Mouse (Mus musculus) skeletal muscle tissue, adult 2 months (tissue): ENCODE results near the gene Tac2.

Experiments used
- DNase-seq: peaks from one replicate; pipeline ENCODE4 v3.0.0-alpha.2; 2012; ENCODE audit warnings: low read depth, low spot score

Tac2 gene

DNA sequence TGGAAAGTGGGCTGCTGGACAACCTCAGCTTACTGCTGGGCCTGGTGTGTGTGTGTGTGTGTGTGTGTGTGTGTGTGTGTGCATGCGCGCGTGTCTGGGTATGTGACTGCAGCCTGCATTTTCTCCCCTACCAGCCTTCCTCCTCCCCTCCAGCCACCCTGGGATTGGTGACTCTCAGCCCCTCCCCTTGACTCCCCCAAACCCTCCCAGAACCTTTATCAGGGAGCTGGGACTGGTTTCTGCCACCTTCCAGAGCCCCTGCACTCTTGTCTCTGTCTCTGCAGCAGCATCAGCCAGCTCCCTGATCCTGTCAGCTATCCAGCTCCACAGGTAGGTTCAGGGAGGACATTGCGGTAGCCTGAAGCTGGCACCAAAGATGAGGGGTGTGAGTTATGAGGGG lies 858 bp downstream of the Tac2 start:
- DNase-seq: no peak

DNA sequence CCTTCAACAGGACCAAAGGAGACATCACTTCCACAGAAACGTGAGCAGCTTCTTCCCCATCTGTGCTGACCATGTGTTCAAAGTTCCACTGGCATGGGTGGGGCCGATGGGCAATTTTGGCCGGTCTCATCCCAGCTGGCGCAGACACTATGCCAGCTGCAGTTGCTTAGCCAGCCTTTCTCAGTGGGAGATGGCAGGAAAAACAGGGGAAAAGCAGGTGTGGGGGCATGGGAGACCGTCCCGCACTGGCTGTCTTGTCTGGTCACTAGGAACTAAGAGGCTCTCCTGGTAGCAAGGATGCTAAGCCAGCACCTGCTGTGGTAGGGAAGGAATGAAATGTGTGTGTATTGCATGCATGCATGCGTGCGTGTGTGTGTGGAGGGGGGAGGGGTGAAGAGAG lies 4.2 kb downstream of the Tac2 start:
- DNase-seq: no peak

DNA sequence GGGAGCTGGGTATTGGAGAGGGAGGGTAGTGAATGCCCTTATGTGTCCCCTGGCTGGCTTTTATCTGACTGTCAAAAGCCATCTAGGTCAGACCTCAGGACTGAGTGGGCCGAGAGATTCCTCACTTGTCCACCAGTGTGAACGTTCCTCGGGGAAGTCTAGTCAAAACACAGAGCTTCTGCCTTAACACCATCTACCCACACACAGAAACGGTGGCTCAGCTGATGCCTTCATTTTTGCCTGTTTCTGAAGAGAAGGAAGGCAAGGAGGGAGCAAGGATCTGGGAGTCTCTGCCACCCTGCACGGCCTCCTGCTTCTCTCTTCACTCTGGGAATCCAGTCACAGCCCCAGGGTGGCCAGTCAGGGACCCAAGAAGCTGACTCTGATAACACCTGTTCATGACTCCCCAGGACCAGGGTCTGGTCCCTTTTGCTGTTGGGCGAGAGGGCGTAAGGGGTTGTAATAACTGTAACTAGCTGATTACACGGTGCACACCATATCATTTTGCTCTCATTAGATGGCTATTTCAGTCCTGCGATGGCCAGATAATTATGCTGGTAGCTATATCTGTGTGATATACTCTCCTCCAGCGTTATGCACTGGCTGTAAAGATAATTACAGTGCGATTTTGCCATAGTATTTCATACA lies 6.1 kb downstream of the Tac2 start:
- DNase-seq: no peak

DNA sequence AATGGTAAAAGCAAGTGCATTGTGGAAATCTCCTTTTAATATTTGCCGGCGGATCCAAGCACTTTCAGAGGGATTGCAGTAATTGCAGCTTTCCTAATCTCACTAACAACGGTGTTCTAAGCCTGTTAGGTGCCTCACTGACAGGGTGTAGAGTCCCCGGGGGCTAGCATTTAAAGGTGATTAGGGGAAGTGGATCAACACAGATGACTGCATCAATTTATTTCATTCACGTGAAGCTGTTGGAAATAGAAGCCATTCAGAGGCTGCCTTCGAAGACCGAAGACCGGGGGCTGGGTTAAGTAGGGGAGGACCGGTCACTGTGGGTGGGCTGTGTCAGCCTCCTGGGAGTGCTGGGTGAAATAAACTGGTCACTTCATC lies 6.6 kb downstream of the Tac2 start:
- no peak for DNase-seq

DNA sequence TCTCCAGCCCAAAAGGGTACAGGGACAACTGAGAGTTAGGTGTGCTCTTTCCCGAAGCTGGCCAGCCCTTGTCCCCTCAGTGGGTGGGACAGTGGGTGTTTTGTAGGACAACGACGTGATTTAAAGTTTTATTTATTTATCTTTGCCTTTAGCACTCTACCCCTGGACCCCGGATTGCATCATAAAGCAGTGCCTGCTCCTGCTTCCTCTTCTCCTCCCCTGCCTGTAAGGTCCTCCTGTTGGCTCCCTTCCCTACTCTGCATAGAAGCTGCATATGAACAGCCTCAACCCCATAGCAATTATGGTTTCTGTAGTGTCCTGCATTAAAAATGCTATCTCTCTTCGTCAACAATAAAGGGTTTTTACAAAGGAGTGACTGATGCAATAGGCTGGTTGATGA lies 7.1 kb downstream of the Tac2 start:
- no peak for DNase-seq

DNA sequence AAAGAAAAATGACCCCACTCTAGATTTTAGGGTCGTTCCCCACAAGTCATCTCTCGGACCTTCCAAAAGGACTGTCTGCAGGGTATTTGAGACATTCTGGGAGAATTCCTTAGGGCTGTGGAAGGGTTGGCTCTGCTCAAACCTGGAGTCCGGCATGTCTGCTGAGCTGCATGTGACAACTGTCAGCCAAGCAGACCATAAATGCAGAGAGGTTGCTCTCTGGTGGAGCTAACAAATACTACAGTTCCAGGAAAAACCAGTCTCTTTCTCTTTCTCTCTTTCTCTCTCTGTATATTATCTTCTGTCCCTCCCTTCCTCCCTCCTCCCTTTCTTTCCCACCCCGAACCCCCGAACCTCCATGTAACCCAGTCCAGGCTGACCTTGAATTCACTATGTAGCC lies 10.2 kb downstream of the Tac2 start:
- no peak for DNase-seq

DNA sequence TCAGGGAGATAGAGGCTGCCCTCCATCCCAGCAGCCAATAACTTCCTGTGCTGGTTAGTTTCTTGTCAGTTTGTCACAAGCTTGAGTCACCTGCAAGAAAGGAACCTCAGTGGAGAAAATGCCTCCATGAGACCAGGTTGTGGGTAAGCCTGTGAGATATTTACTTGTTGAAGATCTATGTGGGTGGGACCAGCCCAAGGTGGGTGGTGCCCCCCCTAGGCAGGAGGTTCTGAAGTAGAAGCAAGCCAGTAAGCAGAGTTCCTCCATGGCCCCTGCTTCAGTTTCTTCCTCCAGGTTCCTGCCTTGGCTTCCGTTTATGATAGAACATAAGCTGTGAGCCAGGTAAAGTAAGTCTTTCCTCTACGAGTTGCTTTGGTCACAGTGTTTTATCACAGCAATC lies 12.0 kb downstream of the Tac2 start:
- no peak for DNase-seq

DNA sequence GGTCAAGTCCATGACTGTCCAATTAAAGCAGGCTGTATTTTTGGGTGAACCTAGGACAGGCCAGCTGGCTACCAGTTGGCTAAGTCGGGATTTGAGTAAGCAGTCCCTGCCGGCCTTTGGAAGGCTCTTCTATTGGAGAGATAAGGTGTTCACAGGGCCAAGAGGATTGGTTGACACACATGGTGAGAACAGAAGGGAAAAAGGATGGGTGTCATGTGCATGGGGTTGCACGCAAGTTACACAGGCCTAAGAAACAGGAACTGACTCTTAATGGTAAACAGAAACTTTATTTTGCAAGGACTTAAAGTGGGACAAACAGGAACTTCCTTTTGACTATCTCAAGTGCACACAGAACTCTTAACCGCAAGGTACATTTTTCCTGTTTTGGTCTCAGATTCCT lies 12.6 kb downstream of the Tac2 start:
- DNase-seq: peak; percentile 13

DNA sequence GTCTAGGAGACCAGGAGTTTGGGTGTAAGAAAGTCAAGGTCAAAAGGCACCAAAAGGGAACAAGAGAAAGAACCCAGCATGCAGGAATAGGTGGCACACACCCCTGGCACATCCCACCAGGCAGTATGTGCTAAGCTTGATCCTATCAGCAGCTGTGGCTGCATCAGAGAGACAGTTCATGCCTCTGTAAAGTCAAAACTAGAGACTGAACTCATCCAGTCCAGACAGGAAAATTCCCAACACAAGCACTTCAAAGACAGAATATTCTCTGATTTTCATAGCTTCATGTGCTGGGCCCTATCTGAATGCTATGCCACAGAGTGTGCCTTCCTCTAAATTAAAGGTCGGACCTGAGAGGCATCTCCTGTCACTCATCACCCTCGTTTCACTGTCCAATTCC lies 13.3 kb downstream of the Tac2 start:
- no peak for DNase-seq

DNA sequence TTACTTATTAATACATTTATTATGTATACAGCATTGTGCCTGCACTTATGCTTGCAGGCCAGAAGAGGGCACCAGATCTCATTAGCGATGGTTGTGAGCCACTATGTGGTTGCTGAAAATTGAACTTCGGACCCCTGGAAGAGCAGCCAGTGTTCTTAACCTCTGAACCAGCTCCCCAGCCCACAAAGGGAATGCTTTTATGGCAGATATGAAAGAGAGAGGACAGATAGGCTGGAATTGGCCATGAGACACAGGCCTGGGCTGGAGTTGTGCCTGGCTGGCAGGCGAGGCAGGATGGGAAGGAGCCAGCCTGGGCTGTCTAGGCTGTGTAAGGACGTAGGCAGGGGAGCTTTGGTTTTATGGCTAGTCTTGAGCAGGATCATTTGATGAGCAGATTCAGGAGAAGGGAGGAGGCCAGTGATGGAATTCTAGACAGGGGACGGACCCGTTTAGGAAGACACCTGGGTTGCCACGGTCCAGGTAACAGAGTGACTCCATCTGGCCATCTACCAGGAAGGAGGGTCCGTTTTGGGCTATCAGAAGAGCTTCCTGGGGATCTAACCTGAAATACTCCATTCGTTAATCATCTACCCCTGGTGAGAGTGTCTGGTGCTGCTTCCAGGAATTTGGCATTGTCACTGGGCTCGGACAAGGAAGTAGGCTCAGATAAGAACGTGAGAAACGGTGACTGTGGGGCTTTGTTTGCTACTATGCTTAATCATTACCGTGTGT lies 14.0 kb downstream of the Tac2 start:
- peak; percentile 17 for DNase-seq

DNA sequence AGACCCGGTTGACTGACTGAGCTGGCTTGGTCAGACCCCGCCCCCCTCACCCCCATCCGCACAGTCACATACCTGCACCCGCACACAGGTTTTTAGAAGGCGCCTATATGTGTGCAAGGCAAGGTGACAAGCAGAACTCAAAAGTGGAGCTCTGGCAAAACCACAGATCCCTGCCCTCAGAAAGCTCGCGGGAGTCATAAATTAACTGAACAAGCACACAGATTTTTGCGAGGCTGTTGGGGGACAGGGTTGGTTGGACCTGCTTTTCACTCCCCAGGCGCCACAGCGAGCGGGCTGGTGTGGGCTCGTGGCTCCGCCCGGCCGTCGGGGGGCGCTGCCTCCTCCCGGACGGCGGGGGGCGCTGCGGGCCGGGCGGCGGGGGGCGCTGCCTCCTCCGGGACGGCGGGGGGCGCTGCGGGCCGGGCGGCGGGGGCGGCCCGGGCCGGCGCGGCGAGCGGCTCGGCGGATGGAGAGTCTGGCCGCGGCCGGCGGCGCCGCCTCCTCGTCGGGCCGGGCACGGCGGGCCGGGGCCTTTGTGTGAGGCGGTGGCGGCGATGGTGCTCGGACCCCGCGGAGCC lies 14.9 kb downstream of the Tac2 start, which contains the start of gene Zbtb39:
TSS of gene Zbtb39 (plus strand) at position 456 of the 578 bp plus-strand sequence.
- peak; percentile 34 for DNase-seq

DNA sequence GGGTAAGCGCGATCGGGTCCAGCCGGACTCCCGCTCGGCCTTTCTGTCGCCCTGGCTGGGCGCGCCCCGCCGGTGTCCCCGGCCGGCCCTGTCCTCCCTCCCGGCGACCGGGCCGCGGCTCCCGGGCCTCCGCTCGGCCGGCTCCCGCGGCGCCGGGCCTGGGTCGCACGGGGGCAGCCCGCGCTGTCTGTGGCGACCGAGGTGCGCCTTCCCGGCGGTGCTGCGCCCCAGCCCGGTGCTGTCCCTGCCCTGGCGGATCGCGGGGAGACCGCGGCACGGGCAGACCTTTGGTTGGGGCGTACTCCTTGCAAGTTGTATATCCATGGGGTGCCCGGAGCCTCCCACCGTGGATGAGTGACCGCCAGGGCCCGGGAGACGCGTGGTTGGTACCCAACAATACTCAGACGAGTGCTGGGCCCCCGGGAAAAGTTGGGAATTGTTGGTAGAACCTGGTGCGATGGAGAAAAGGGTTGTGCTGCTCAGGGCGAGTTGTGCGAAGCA lies 15.4 kb downstream of the Tac2 start:
- DNase-seq: no peak

DNA sequence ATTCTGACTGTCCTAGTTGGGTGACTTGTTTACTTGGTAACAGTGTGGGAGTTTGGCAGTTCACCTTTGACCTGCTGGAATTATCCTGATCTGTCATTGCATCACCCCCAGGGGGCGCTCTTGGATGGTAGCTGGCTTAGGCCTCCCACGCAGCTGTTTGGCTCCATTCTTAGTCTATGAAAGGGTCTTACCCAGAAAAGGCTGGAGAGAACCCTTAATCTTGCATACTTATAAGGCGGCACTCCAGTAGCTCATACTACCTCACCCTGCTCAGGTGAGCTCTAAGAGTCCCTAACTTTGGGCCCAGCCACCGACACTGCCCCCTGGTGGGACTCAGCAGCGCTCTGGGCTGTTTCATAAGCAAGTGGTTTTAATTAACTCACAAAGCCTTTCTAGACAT lies 20.4 kb downstream of the Tac2 start:
- no peak for DNase-seq

DNA sequence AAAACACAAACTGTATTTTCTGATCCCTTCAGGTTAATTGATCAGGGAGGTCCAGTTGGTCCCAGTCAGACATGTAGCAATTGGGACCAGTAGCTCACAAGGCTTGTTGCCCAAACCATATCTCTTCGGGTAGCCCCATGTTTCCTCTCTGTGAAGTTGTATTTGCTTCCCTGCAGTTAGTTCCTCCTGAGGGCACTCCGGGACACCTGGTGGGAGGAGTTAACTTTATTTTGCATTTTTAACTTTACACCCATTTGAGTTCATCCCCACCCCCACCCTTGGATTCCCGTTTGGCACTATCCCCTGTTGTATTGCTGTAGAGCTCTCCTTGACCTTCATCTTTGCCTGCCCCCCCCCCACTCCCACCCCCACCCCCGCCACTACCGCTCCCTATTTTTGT lies 21.6 kb downstream of the Tac2 start:
- DNase-seq: no peak

DNA sequence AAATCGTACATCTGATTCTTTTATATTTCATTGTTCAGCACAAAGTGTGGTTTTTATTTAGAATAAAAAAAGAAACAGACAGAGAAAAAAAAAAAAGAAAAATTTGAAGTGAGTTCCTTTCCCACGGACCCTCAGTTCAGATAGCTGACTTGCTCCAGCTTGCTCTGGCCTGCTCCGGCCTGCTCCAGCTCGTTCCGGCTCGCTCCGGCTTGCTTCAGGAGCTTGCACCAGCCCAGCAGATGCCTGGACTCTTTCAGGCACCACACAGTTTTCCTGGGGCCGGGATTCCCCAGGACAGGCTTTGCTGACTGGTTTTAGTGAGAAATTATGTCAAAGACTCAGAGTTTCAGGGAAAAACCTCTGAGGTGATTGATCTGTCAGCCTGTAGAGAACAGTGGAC lies 23.0 kb downstream of the Tac2 start:
- no peak for DNase-seq

DNA sequence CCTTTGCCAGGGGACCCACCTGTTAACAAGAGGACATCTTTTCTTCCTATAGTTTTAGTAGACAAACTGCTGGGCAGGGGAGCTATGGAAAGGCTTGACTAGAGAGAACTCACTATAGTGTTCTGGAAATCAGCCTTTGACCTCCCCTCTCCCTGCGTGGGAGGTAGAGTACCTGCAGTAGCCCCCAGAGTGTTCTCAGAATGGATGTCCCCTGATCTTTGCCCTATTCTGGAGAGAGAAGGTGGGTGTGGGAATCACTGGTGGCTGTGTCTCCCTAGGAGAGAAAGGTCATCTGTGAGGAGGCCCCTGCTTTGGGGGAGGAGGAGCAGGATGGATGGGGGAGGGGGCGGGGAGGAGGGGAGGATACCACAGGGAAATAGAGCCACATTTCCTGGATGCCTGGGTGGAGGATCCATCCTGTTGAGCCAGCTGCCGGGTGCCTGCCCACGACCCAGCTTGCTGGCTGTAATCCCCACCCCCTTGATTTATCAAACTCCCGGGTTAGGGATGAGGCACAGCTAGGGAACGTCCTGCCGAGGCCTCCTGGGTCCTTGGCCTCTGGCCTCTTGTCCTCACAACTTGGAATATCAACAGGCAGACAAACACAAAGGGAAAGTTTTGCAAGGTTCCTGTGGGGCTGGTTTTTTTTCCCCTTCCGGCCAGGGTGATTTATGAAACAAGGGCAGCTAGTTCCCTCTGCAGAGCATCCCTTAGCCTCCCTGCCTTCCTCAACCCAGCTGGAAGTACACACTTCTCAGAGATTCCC lies 24.8 kb downstream of the Tac2 start:
- DNase-seq: peak; percentile 27

DNA sequence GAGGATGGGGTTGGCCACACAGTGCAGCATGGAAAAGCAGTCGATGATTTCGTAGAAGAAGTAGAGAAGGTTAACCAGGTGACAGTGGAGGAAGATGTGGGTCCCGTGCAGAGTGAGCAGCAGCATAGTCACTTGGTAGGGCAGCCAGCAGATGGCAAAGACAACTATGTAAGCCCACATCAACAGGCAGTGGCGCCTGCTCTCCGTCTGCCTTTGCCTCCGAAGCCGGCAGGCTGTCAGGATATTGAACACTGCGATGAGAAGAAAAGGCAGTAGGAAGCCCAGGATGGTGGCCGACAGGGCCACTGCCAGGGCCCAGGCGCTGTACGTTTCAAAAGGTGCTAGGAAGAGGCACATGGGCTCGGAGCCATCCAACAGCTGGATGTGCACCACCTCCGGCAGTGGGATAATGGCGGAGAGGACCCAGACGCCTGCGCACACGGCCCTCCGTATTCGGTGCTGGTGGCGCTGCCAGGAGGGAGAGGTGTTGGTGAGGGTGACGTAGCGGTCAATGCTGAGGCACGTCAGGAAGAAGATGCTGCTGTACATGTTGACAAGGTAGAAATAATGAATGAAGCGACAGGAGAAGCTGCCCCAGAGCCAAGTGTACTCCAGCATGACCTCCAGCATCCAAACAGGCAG lies 26.0 kb downstream of the Tac2 start:
- no peak for DNase-seq

DNA sequence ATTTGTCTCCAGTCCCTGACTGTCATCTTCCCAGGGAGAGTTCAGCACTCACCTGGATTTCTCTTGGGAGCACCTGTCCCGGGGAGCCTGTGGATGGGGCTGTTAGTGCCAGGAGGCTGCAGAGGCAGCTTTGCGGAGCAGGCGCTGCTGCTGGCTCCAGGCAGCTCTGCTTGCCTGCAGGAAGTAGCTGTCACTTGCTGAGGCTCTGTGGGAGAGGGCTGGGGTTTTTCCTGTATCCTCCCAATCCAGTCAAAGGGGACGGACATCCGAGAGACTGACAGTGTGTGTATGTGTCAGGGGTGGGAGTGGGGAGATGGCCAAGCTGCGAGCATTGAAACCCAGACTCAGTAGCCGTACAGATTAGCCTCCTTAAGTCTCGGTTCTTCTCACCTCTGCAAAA lies 27.3 kb downstream of the Tac2 start, which contains the start of gene Gpr182:
TSS of gene Gpr182 (minus strand) at position 185 of the 400 bp plus-strand sequence.
- DNase-seq: no peak

DNA sequence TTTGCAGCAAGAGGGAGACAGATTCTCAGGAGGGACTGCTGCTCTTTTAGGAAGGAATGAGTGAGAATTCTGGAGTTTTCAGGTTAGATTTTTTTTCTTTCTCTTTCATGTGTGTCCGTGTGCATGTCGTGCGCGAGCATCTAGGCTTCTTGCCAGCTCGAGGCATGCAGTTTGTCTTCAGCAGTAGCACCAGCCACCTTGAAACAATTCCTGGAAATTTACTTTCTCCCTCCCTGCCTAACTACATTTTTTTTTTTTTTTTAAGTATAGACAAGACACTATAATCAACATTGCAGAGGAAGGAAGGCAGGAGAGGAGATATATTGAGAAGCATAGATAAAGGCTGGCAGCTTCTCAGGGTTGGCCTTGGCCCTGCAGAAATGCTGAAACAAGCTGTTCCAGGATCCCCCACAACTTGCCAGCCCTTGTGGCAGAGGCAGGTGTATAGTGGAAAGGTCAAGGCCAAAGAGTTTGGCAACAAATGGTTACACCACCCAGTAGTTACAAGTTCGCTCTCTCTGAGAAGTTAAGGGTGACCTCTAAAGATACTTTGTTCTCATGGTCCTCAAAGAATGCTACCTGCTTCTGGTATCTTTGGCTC lies 30.4 kb downstream of the Tac2 start:
- DNase-seq: no peak

DNA sequence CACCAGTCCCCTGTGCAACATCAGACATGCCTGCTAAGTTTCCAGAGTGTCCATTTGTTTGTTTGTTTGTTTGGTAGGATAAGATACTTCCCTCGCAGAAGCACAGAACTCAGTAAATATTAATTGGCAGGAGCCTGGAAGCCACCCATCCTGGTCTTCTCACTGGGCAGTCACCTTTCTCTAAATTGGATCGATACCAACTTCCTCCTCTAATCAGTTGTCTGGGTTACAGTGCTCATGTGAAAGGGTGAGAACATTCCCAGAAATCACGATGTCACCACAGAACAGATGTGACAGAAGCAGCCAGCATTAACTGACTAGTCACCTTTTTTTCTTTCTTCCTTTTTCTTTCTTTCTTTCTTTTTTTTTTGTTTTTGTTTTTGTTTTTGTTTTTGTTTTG lies 31.0 kb downstream of the Tac2 start:
- DNase-seq: no peak

DNA sequence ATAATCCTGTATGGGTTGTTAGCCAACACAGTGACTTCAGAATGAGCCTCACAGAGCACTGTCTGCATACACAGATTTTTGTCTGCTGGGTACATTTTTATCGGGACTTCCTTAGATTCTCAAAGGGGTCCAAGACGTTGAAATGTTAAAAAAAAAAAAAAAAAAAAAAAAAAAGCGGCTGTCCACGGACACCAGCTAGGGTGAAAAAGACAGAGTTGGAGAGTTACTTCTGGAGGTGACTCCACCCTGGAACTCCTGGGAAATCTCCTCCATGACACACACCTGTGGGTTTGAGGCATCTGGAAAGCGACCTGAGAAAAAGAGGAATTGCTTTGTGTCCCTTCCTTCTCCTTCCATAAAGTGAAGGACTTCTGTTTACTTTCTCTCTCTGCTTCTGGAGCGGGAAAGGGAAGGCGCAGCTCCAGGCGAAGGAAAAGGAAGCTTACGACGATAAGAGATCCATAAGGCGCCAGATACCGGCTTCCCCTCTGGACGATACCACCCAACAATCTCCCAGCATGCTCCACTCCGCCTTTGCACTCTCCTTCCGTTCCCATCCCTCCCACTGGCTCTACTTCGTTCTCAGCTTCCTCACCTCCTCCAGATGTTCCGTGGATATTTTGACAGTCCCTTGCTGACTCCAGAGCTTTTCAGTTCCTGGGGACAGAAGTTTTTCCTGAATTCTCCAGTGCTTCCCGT lies 31.6 kb downstream of the Tac2 start:
- no peak for DNase-seq
